Mouse (Mus musculus) CH12.LX (cell line): ENCODE measurements around the gene Hectd1. TPM values are rescaled to one million over a fixed set of nuclear protein-coding genes. Genes with fewer than 3 reads are reported as not detected.

ENCODE experiments used
- DNase-seq: peaks from one replicate; pipeline ENCODE4 v3.0.0-alpha.2; 2013; ENCODE audit errors: extremely low read depth
- H3K27ac ChIP-seq: 2 replicates; pipeline ENCODE4 v1.5.1; 2012; ENCODE audit warnings: low read depth, mild to moderate bottlenecking, control low read depth, moderate library complexity; ENCODE audit not compliant: insufficient read depth
- H3K27me3 ChIP-seq: replicated peaks from 2 replicates; pipeline ENCODE3; 2012; ENCODE audit warnings: inconsistent platforms
- H3K36me3 ChIP-seq, 2 experiments: replicated peaks in 1 of 2; 2 replicates each; pipeline versions ENCODE3 to v1.6.1; 2012; ENCODE audit warnings: inconsistent platforms in 1 of 2, low read length in 1 of 2, mild to moderate bottlenecking in 1 of 2, mixed read lengths in 1 of 2, moderate library complexity in 1 of 2; ENCODE audit not compliant: control insufficient read depth in 1 of 2, insufficient read depth in 1 of 2
- H3K4me1 ChIP-seq, 2 experiments: 2 replicates each; pipeline ENCODE4 v1.6.1; 2012; ENCODE audit warnings: inconsistent platforms in 1 of 2, moderate library complexity in 1 of 2; ENCODE audit not compliant: insufficient read depth in 2 of 2, control insufficient read depth in 1 of 2
- H3K4me2 ChIP-seq: 2 replicates; pipeline ENCODE4 v1.6.1; 2012; ENCODE audit warnings: low read depth, mild to moderate bottlenecking, control low read depth; ENCODE audit not compliant: poor library complexity, insufficient read depth, severe bottlenecking
- H3K4me3 ChIP-seq, 3 experiments: fragments of 150-350 bp in 1 of 3; sonication (generic) in 1 of 3; replicated peaks in 1 of 3; 2 replicates each; pipeline versions ENCODE3 to v1.5.1; 2011 to 2012; ENCODE audit warnings: low read depth in 2 of 3, low read length in 2 of 3, mild to moderate bottlenecking in 2 of 3, moderate library complexity in 2 of 3, control low read depth in 1 of 3, improper control_type of control experiment in 1 of 3, inconsistent platforms in 1 of 3, mixed read lengths in 1 of 3; ENCODE audit not compliant: poor library complexity in 1 of 3
- H3K79me2 ChIP-seq: replicated peaks from 2 replicates; pipeline ENCODE4 v1.6.1; 2012; ENCODE audit warnings: mild to moderate bottlenecking, moderate library complexity; ENCODE audit not compliant: control insufficient read depth, poor library complexity, insufficient read depth, severe bottlenecking; ENCODE audit errors: extremely low read depth
- H3K9ac ChIP-seq: 2 replicates; pipeline ENCODE4 v1.6.1; 2012; ENCODE audit warnings: low read depth, mild to moderate bottlenecking, control low read depth, moderate library complexity; ENCODE audit not compliant: insufficient read depth
- H3K9me3 ChIP-seq: replicated peaks from 2 replicates; pipeline ENCODE3; 2012; ENCODE audit warnings: low read length, inconsistent platforms, mixed read lengths
- CHD2 ChIP-seq: IDR thresholded peaks from 2 replicates; pipeline ENCODE4 v1.6.1; 2011; ENCODE audit warnings: low read length, improper control_type of control experiment
- E2F4 ChIP-seq: IDR thresholded peaks from 2 replicates; pipeline ENCODE4 v1.6.1; 2011; ENCODE audit warnings: low read depth, low read length, improper control_type of control experiment; ENCODE audit not compliant: insufficient replicate concordance
- ETS1 ChIP-seq: conservative IDR thresholded peaks from 2 replicates; pipeline ENCODE4 v1.6.1; 2012; ENCODE audit warnings: low read depth, mild to moderate bottlenecking, inconsistent platforms, low read length, improper control_type of control experiment, moderate library complexity
- HCFC1 ChIP-seq: IDR thresholded peaks from 2 replicates; pipeline ENCODE4 v1.6.1; 2012; ENCODE audit warnings: low read depth, mild to moderate bottlenecking, inconsistent platforms, low read length, improper control_type of control experiment
- KAT2A ChIP-seq: IDR thresholded peaks from 2 replicates; pipeline ENCODE4 v1.6.1; 2012; ENCODE audit warnings: low read length, improper control_type of control experiment, inconsistent platforms; ENCODE audit not compliant: insufficient replicate concordance
- MAX ChIP-seq: IDR thresholded peaks from 2 replicates; pipeline ENCODE4 v1.6.1; 2011; ENCODE audit warnings: low read length, improper control_type of control experiment
- MAZ ChIP-seq: IDR thresholded peaks from 2 replicates; pipeline ENCODE4 v1.6.1; 2012; ENCODE audit warnings: low read depth, mild to moderate bottlenecking, inconsistent platforms, low read length, improper control_type of control experiment, moderate library complexity
- NELFE ChIP-seq: IDR thresholded peaks from 2 replicates; pipeline ENCODE4 v1.6.1; 2011; ENCODE audit warnings: low read depth, low read length, improper control_type of control experiment
- POLR2A ChIP-seq: IDR thresholded peaks from 2 replicates; pipeline ENCODE4 v1.6.1; 2011; ENCODE audit warnings: low read depth, mild to moderate bottlenecking, improper control_type of control experiment, low read length
- POLR2AphosphoS2 ChIP-seq: IDR thresholded peaks from 2 replicates; pipeline ENCODE4 v1.6.1; 2011; ENCODE audit warnings: low read depth, low read length, improper control_type of control experiment
- SMC3 ChIP-seq: IDR thresholded peaks from 2 replicates; pipeline ENCODE4 v1.6.1; 2011; ENCODE audit warnings: low read depth, low read length, improper control_type of control experiment
- TBP ChIP-seq: conservative IDR thresholded peaks from 2 replicates; pipeline ENCODE4 v1.6.1; 2011; ENCODE audit warnings: low read depth, low read length, improper control_type of control experiment
- UBTF ChIP-seq: IDR thresholded peaks from 2 replicates; pipeline ENCODE4 v1.6.1; 2012; ENCODE audit warnings: low read depth, mild to moderate bottlenecking, inconsistent platforms, low read length, improper control_type of control experiment, moderate library complexity
- ZC3H11A ChIP-seq: IDR thresholded peaks from 2 replicates; pipeline ENCODE4 v1.6.1; 2012; ENCODE audit warnings: low read depth, mild to moderate bottlenecking, inconsistent platforms, low read length, improper control_type of control experiment
- ZKSCAN1 ChIP-seq: IDR thresholded peaks from 2 replicates; pipeline ENCODE4 v1.6.1; 2012; ENCODE audit warnings: low read depth, inconsistent platforms, low read length, improper control_type of control experiment, borderline replicate concordance
- ZNF384 ChIP-seq: IDR thresholded peaks from 2 replicates; pipeline ENCODE4 v1.6.1; 2012; ENCODE audit warnings: low read depth, low read length, improper control_type of control experiment, inconsistent platforms
- dilution Hi-C: fragments of 300-500 bp; cut with MboI; formaldehyde crosslinking; loops from 2 replicates; pipeline ENCODE4 v1.14.3; 2020; ENCODE audit warnings: low sequenced_read_pairs; ENCODE audit not compliant: extremely low pct_unique_long_range_greater_than_20kb, extremely low pct_ligation_motif_present
- in situ Hi-C: fragments of 300-500 bp; cut with MboI; formaldehyde crosslinking; loops from 3 replicates; pipeline ENCODE4 v1.14.3; 2019; ENCODE audit warnings: low sequenced_read_pairs, low pct_ligation_motif_present, low pct_unique_long_range_greater_than_20kb, mixed read lengths
- polyA plus RNA-seq: library from polyadenylated mRNA; unstranded; fragments of >175 nt; gene quantifications from 2 replicates; pipeline ENCODE4 v1.2.1, GENCODE M21; 2012; ENCODE audit warnings: low read depth; ENCODE audit not compliant: insufficient read length
- total RNA-seq, 2 experiments: library from RNA; depleted of rRNA; stranded (reverse); fragments of 300-350 nt in 1 of 2; fragments of >200 nt in 1 of 2; gene quantifications; 2 replicates each; pipeline ENCODE4 v1.2.3; 2012 to 2014

The Hectd1 gene
- total and polyA plus RNA-seq, 3 experiments = 36.2 to 42.3 (median 41.4) TPM

GRCm38 (mm10) chr12:51736381-51736780 lies 93.0 kb downstream of the Hectd1 start:
- TF ChIP-seq CHD2 (no peak), TBP (no peak), E2F4 (no peak), MAX (no peak), ZKSCAN1 (no peak), POLR2A (no peak), ZC3H11A (no peak), UBTF (no peak), NELFE (no peak)
- in situ Hi-C loops (no loop called here), dilution Hi-C loops (no loop called here)
- H3K36me3 ChIP-seq = peaks cover 4 to 35% of the 10 kb centered on the region in 2 experiments
- no peaks in the 10 kb centered on the region for H3K9me3 ChIP-seq
- no peak overlapping the region for H3K9ac ChIP-seq
- H3K4me2 ChIP-seq = no peak overlapping the region
- no peaks in the 10 kb centered on the region for H3K27me3 ChIP-seq
- no peak for DNase-seq
- H3K27ac ChIP-seq = no peak overlapping the region
- H3K4me3 ChIP-seq = no peak overlapping the region
- no peaks in the 10 kb centered on the region for H3K79me2 ChIP-seq
- H3K4me1 ChIP-seq = no peaks in the 10 kb centered on the region

GRCm38 (mm10) chr12:51735840-51736271 lies 93.5 kb downstream of the Hectd1 start:
- no peak for TF ChIP-seq ETS1
- TF ChIP-seq, all 38 proteins: peak for 0
- Histone ChIP-seq H3K9ac (no peak overlapping the region), H3K4me3 (no peak overlapping the region), H3K4me2 (no peak overlapping the region), H3K27ac (no peak overlapping the region), H3K27me3 (no peaks in the 10 kb centered on the region), H3K9me3 (no peaks in the 10 kb centered on the region), H3K36me3 (peaks cover 4 to 30% of the 10 kb centered on the region in 2 experiments), H3K79me2 (no peaks in the 10 kb centered on the region), H3K4me1 (no peaks in the 10 kb centered on the region)
- dilution Hi-C loops = no loop called here
- in situ Hi-C loops = no loop called here
- no peak for DNase-seq

GRCm38 (mm10) chr12:51734605-51735211 lies 94.6 kb downstream of the Hectd1 start:
- Histone ChIP-seq H3K9ac (no peak overlapping the region), H3K27me3 (no peaks in the 10 kb centered on the region), H3K36me3 (peaks cover 4 to 29% of the 10 kb centered on the region in 2 experiments), H3K4me2 (no peak overlapping the region), H3K4me3 (no peak overlapping the region), H3K9me3 (no peaks in the 10 kb centered on the region), H3K4me1 (no peaks in the 10 kb centered on the region), H3K27ac (no peak overlapping the region), H3K79me2 (no peaks in the 10 kb centered on the region)
- dilution Hi-C loops (no loop called here), in situ Hi-C loops (no loop called here)
- TF ChIP-seq POLR2AphosphoS2 = no peak
- TF ChIP-seq SMC3 = no peak
- no peak for TF ChIP-seq KAT2A
- TF ChIP-seq ZNF384 = no peak
- no peak for TF ChIP-seq MAZ
- no peak for TF ChIP-seq HCFC1
- no peak for TF ChIP-seq UBTF
- DNase-seq = no peak
